Mouse (Mus musculus) neural tube, embryonic 11.5 days (tissue): Measurements from ENCODE around the gene Plekhg5. TPM values are rescaled to one million over a fixed set of nuclear protein-coding genes. Genes with fewer than 3 reads are reported as not detected.

Source experiments
- ATAC-seq: fragments of 200-750 bp; cut with Nextera tagmentation; 2 replicates; pipeline ENCODE4 v1.8.0; 2017; ENCODE audit warnings: moderate number of reproducible peaks, mild to moderate bottlenecking, moderate TSS enrichment, moderate library complexity; ENCODE audit not compliant: insufficient read depth, low FRiP score, low TSS enrichment
- DNase-seq: peaks from one replicate; pipeline ENCODE4 v3.0.0-alpha.2; 2015; ENCODE audit warnings: low spot score
- H3K27ac ChIP-seq: fragments of 300-500 bp; sonication (generic); 2 replicates; pipeline ENCODE4 v1.5.1; 2014; ENCODE audit warnings: low read depth, mild to moderate bottlenecking, low read length
- H3K27me3 ChIP-seq: fragments of 300-500 bp; sonication (generic); 2 replicates; pipeline ENCODE4 v1.6.1; 2014; ENCODE audit warnings: mild to moderate bottlenecking, low read length, mixed read lengths; ENCODE audit not compliant: control insufficient read depth, insufficient read depth
- H3K36me3 ChIP-seq: fragments of 300-500 bp; sonication (generic); 2 replicates; pipeline ENCODE4 v1.6.1; 2014; ENCODE audit warnings: mild to moderate bottlenecking, low read length, moderate library complexity, mixed read lengths; ENCODE audit not compliant: control insufficient read depth, insufficient read depth
- H3K4me1 ChIP-seq: fragments of 300-500 bp; sonication (generic); 2 replicates; pipeline ENCODE4 v1.6.1; 2014; ENCODE audit warnings: low read length, mixed read lengths; ENCODE audit not compliant: control insufficient read depth, insufficient read depth
- H3K4me2 ChIP-seq: fragments of 300-500 bp; sonication (generic); 2 replicates; pipeline ENCODE4 v1.6.1; 2014; ENCODE audit warnings: low read depth, mild to moderate bottlenecking, moderate library complexity
- H3K4me3 ChIP-seq: fragments of 300-500 bp; sonication (generic); 2 replicates; pipeline ENCODE4 v1.5.1; 2014; ENCODE audit warnings: low read depth, low read length
- H3K9ac ChIP-seq: fragments of 300-500 bp; sonication (generic); 2 replicates; pipeline ENCODE4 v1.6.1; 2014; ENCODE audit warnings: mild to moderate bottlenecking, low read length
- H3K9me3 ChIP-seq: fragments of 300-500 bp; sonication (generic); 2 replicates; pipeline ENCODE4 v1.6.1; 2016; ENCODE audit warnings: low read length; ENCODE audit not compliant: control insufficient read depth
- WGBS: fragments of 180-500 bp; shearing (Covaris S2); extraction: QIAGEN DNeasy Blood & Tissue Kit; methylation state at CpG from one replicate; pipeline ENCODE4 v1.1.7; 2014; 5-methylcytosine and 5-hydroxymethylcytosine counted together
- polyA plus RNA-seq: library from polyadenylated mRNA; unstranded; fragments of >200 nt; fragmentation: Nextera tagmentation; extraction: Ambion mirVana; gene quantifications from 2 replicates; pipeline ENCODE4 v1.2.1, GENCODE M21; 2014

Plekhg5 gene
- polyA plus RNA-seq: 7.2 and 7.3 TPM in 2 replicates

DNA sequence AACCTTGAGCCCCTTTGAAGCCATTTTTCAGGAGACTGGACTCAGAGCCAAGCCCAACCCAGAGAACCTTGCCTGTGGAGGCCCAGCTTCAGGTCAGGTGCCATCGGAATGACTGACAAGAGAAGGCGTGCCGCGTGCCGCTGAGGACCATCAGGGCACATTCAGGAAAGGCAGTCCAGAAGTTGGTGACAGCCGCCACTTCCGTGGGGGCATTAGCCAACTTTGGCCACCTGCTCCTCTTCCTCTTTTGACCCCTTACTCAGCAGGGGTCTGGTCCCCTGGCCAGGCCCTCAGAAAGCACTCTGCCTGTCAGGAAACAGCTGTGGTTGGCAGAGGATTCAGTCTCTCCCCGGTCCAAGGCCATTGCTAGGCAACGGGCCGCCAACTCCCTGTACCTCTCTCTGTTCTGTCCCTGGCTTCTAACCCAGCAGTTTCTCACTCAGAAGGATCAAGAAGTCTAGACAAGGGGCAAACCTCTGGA, at the start of gene Plekhg5:
Gene Plekhg5 (plus strand): TSS at position 378 of the 481 bp plus-strand sequence.
- DNase-seq: no peak
- H3K27ac ChIP-seq: no peak within 1 kb of the TSS
- WGBS: 71% methylated on average over 10 of the region's 10 CpGs

DNA sequence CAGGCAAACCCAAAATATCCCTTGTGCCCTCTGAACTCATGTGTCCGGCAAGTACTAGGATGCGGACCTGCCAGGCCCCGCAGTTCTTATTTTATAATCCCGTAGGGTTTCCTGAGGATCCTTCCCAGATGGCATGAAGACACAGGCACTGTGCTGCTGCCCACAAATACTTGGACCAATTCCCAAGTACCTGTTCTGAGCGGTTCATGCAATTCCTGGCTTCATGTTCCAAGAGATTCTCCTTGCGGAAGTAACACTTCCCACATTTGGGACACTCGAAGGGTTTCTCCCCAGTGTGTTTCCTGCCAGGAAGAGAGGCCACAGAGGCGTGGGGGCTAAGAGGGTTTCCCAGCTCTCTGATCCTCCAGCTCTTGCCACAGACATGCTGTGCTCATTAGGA, 49.8 kb upstream of the Plekhg5 start:
- WGBS: 90% methylated on average over 8 of the region's 8 CpGs
- Histone ChIP-seq H3K4me2 (no peak overlapping the region), H3K9ac (no peak overlapping the region), H3K9me3 (no peaks in the 10 kb centered on the region; the same call in 1 of the 2 replicates), H3K36me3 (peaks cover 17% of the 10 kb centered on the region), H3K4me1 (peaks cover 17% of the 10 kb centered on the region), H3K27me3 (no peaks in the 10 kb centered on the region), H3K4me3 (no peak overlapping the region), H3K27ac (no peak overlapping the region)
- ATAC-seq: no peak
- DNase-seq: no peak

More for the DNA sequence above, at the start of gene Plekhg5:
- no peaks in the 10 kb centered on the region for H3K27me3 ChIP-seq
- H3K4me1 ChIP-seq: peaks cover 4% of the 10 kb centered on the region; the same call in 1 of the 2 replicates
- H3K4me2 ChIP-seq: no peak within 1 kb of the TSS
- H3K36me3 ChIP-seq: no peaks in the 10 kb centered on the region
- ATAC-seq: no peak
- no peak within 1 kb of the TSS for H3K9ac ChIP-seq
- no peak within 1 kb of the TSS for H3K4me3 ChIP-seq
- H3K9me3 ChIP-seq: no peaks in the 10 kb centered on the region

DNA sequence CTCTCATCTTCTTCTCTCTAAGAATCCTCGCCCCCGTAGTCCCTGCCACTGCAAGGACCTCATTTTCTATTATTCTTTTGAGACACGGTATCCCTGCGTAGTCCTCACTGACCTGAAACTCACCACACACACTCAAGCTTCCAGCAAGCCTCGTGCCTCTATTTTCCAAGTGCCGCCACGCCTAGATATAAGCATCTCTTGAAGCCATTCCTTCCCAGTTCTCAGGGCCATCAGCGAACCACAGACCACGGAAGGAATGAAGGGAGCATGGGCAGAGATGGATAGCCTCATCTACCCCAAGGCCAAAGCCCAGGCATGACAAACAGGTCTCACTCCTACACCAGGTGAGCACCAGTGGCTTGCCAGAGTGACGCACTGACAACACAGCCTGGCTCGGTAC, 47.8 kb upstream of the Plekhg5 start:
- Histone ChIP-seq H3K27me3 (no peaks in the 10 kb centered on the region), H3K4me2 (no peak overlapping the region), H3K4me3 (no peak overlapping the region), H3K36me3 (peaks cover 15% of the 10 kb centered on the region), H3K9ac (no peak overlapping the region), H3K4me1 (peaks cover 26% of the 10 kb centered on the region), H3K9me3 (no peaks in the 10 kb centered on the region; the same call in 1 of the 2 replicates), H3K27ac (no peak overlapping the region)
- no peak for DNase-seq
- 92% methylated on average over 11 of the region's 11 CpGs for WGBS
- ATAC-seq: no peak

DNA sequence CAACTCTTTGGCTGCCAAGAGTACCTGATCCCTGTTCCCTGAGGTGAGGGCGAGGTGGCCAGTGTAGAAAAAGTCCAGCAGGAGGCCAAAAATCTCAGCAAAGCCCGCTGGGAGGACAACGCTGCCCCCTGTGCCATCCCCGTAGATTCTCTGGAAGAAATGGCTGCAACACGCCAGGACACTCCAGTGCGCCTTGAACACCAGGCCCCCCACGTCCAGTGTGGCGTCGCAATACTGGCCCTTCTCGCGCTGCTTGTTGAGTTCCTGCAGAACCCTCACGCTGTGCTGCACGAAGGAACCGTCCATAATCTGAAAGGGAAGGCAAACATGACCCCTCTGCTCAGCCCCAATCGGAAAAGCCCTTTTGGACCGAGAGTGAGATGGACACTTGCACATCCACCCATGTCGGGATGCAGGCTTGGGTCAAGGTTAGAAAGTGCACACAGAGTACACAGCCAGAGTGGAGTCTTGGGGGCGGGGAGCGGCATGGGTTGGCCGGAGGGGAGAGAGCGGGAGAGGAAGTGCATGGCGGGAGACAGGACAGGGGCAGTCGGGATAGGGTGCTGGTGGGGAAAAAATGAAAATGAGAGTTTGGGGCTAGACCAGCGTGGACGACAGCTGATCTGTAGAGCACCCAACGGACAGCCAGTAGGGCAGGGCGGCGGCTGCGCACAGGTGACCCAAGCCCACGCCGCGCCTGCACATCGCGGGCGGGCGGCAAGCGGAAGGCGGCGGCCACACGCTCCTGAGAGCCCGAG, 45.4 kb upstream of the Plekhg5 start:
- peak overlapping the region; percentile 62 for H3K4me3 ChIP-seq
- peak overlapping the region; percentile 94 for H3K4me2 ChIP-seq
- H3K27me3 ChIP-seq: no peaks in the 10 kb centered on the region
- peak overlapping the region; percentile 52 for H3K9ac ChIP-seq
- no peak overlapping the region for H3K27ac ChIP-seq
- WGBS: 3% methylated on average over 31 of the region's 41 CpGs
- DNase-seq (no peak), ATAC-seq (peak; percentile 59)
- no peaks in the 10 kb centered on the region; the same call in none of the 2 replicates for H3K36me3 ChIP-seq
- H3K9me3 ChIP-seq: no peaks in the 10 kb centered on the region
- H3K4me1 ChIP-seq: peaks cover 26% of the 10 kb centered on the region

DNA sequence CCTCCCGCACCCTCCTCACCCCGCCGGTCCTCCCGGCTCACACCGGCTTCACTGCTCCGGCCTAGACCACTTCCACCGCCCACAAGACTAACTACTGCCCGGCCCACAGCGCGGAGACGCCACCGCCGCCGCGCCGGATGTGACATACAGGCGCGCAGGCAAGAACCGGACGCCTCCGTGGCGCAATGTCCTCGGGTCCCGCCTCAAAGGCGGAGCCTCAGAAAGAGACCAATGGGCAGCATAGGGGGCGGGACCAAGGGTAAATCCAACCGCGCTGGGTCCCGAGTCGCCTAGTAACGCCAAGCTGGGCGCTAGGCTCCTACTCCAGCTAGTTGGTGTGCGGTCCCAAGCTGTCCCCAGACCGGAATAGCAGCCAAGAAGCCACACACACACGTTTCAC, 44.8 kb upstream of the Plekhg5 start, which contains the start of gene Zbtb48:
Gene Zbtb48 (minus strand): TSS at position 148 of the 400 bp plus-strand sequence.
- H3K36me3 ChIP-seq: no peaks in the 10 kb centered on the region; the same call in 1 of the 2 replicates
- H3K27me3 ChIP-seq: no peaks in the 10 kb centered on the region
- peak; percentile 98 for DNase-seq
- peak within 1 kb of the TSS; percentile 57 for H3K9ac ChIP-seq
- peaks cover 26% of the 10 kb centered on the region for H3K4me1 ChIP-seq
- peak within 1 kb of the TSS; percentile 62 for H3K4me3 ChIP-seq
- WGBS: under 1% methylated on average over 34 of the region's 35 CpGs
- no peaks in the 10 kb centered on the region for H3K9me3 ChIP-seq
- H3K4me2 ChIP-seq: peak within 1 kb of the TSS; percentile 94
- ATAC-seq: peak; percentile 99
- H3K27ac ChIP-seq: no peak within 1 kb of the TSS

DNA sequence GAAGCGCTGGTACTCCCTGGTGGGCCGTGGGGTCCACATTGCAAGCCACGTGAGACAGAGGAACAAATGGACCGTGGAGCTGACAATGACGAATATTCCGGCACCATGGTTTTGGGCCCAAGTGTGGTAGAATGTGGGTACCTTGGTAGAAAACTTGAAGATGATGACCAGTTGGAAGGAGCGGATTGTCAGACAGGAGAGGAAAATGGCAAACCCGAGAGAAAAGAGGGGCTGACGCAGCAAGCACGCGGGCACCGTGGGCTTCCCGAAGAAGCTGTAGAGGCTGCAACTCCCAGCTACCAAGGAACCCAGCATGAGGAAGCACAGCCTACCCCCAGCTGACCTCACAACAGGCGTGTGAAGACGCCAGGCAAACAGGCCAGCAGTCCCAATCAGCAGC, 43.8 kb upstream of the Plekhg5 start:
- no peak overlapping the region for H3K9ac ChIP-seq
- 59% methylated on average over 15 of the region's 15 CpGs for WGBS
- H3K36me3 ChIP-seq: no peaks in the 10 kb centered on the region
- ATAC-seq (no peak), DNase-seq (no peak)
- no peak overlapping the region for H3K27ac ChIP-seq
- H3K4me1 ChIP-seq: peaks cover 26% of the 10 kb centered on the region
- no peaks in the 10 kb centered on the region for H3K9me3 ChIP-seq
- H3K27me3 ChIP-seq: no peaks in the 10 kb centered on the region
- peak overlapping the region; percentile 94 for H3K4me2 ChIP-seq
- peak overlapping the region; percentile 62 for H3K4me3 ChIP-seq

DNA sequence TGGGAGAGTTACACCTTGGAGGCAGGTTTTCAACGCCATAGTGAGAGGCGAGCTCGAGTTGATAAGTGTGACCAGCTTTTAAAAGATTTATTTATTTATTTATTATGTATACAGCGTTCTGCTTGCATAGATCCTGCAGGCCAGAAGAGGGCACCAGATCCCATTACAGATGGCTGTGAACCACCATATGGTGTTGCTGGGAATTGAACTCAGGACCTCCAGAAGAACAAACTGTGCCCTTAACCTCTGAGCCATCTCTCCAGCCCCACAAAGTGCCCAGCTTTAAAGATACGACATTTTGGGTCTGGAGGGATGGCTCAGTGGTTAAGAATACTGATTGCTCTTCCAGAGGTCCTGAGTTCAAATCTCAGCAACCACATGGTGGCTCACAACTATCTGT, 43.2 kb upstream of the Plekhg5 start:
- whole genome bisulfite sequencing: 43% methylated on average over 5 of the region's 5 CpGs
- no peak for ATAC-seq
- H3K4me2 ChIP-seq: no peak overlapping the region
- no peaks in the 10 kb centered on the region for H3K36me3 ChIP-seq
- H3K9ac ChIP-seq: no peak overlapping the region
- DNase-seq: no peak
- no peaks in the 10 kb centered on the region for H3K9me3 ChIP-seq
- peaks cover 26% of the 10 kb centered on the region for H3K4me1 ChIP-seq
- H3K27ac ChIP-seq: no peak overlapping the region
- H3K27me3 ChIP-seq: no peaks in the 10 kb centered on the region
- H3K4me3 ChIP-seq: no peak overlapping the region

DNA sequence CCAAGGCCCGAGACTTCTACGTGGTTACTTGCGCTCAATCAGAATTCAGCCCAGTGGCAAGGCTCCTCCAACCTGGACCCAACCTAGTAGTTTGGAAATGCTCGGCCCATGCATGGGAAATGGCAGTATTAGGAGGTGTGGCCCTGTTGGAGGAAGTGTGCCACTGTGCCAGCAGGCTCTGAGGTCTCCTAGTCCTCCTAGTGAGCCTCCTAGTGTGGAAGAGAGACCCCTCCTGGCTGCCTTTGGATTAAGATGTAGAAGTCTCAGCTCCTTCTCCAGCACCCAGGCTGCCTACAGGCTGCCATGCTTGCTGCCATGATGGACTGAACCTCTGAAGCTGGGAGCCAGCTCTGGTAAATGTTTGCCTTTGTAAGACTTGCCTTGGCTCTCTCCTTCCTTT, 42.3 kb upstream of the Plekhg5 start:
- WGBS: 85% methylated on average over 4 of the region's 4 CpGs
- H3K4me3 ChIP-seq: no peak overlapping the region
- no peaks in the 10 kb centered on the region for H3K9me3 ChIP-seq
- peaks cover 26% of the 10 kb centered on the region for H3K4me1 ChIP-seq
- no peaks in the 10 kb centered on the region for H3K36me3 ChIP-seq
- no peak overlapping the region for H3K27ac ChIP-seq
- no peak overlapping the region for H3K9ac ChIP-seq
- DNase-seq (no peak), ATAC-seq (no peak)
- no peaks in the 10 kb centered on the region for H3K27me3 ChIP-seq
- H3K4me2 ChIP-seq: no peak overlapping the region

DNA sequence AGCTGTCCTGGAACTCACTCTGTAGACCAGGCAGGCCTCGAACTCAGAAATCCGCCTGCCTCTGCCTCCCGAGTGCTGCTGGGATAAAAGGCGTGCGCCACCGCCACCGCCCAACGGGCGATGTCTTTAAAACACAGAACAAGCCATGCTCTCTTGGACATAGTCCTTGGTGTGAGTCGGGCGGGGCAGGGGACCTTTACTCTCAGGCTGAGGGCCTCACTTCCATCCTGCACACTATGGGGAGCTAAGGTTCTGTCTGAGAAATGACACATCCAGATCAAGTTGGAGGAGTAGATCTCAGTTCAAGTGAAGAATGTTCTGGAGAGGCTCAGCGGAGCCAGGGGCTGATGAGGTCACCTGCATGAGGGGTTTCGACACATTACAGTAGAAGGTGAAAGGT, 39.4 kb upstream of the Plekhg5 start:
- peaks cover 8% of the 10 kb centered on the region for H3K4me1 ChIP-seq
- DNase-seq (no peak), ATAC-seq (no peak)
- 90% methylated on average over 13 of the region's 13 CpGs for WGBS
- no peaks in the 10 kb centered on the region for H3K27me3 ChIP-seq
- H3K36me3 ChIP-seq: no peaks in the 10 kb centered on the region
- H3K9ac ChIP-seq: no peak overlapping the region
- no peaks in the 10 kb centered on the region for H3K9me3 ChIP-seq
- H3K4me2 ChIP-seq: no peak overlapping the region
- H3K4me3 ChIP-seq: no peak overlapping the region
- no peak overlapping the region for H3K27ac ChIP-seq
